Mouse (Mus musculus) gastrocnemius, postnatal 36 days (tissue): Measurements from ENCODE around the gene Crtc1. TPM values are rescaled to one million over a fixed set of nuclear protein-coding genes. Genes with fewer than 3 reads are reported as not detected.

ENCODE experiments used
- DNase-seq, 2 experiments: peaks; one replicate each; pipeline ENCODE4 v3.0.0; 2022
- intact Hi-C: fragments of 180-260 bp; cut with DNase I; formaldehyde crosslinking; loops from one replicate; pipeline ENCODE4 v1.15.1; 2025
- total RNA-seq, 2 experiments: library from RNA; stranded (reverse); gene quantifications; 2 replicates each; pipeline ENCODE4 v1.2.3; 2021

The Crtc1 gene
- total RNA-seq, 2 experiments from 2014 or later: 5.3 to 7.5 TPM

DNA sequence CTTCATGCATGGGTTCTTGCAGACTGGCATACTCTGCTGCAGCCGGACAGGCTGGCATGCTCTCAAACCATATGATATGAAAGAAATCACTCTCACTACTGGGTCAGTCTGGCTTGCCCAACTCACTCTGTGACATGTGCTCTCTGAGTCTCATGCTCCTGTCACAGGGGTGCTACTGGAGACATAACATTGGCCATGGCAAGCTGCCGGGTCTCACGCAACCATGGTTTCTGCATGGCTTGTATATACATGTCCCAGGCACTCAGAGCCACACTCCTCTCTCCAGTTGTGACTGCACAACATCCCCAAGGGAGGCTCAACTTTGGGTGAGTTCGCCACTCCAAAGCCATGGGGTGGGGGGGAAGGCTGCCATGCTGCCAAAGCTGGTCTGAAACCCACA lies 8.2 kb downstream of the Crtc1 start:
- intact Hi-C loops: no loop called here

DNA sequence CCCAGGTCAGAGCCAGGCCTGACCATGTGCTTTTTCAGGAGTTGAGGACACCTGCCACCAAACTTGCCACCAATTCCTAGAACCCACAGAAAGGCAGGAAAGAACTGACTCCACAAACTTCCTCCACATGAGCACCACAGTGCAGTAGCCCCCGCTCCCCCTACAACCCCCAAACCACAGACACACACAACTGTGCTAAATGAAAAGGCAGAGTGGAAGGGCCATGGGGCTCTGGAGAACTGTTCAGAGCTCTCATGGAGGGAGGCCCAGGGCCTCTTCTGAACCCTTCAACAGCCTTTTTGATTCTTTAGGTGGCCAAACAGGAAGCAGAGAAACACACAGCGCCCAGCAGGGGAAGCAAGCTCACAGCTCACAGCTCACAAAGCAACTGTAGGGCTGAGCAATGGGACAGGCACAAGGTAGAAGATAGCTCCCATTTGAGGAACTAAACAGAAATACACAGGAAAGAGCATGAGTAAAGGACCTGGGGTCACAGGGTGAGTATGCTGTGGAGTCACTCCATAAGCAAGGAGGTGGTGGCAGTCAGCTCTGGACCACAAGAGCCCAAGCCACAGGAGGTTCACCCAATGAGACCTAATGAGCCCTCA lies 13.0 kb downstream of the Crtc1 start:
- intact Hi-C loops: no loop called here
- no peak for DNase-seq

More for the DNA sequence above, 8.2 kb downstream of the Crtc1 start:
- no peak for DNase-seq

DNA sequence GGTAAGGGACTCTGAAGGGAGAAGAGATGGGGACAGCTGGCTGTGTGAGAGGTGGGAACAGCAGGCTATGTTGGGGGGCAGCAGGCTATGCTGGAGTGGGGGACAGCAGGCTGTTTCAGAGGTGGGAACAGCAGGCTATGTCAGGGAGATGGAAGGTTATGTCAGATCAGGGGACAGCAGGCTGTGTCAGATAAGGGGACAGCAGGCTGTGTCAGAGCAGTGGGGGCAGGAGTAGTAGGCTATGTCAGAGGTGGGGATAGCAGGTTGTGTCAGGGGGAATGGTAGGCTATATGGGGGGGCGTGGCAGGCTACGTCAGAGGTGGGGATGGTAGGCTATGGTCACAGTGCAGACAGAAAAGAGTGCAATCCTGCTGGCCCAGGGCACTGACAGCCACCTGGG lies 16.7 kb downstream of the Crtc1 start:
- no peak for DNase-seq
- intact Hi-C loops: no loop called here

DNA sequence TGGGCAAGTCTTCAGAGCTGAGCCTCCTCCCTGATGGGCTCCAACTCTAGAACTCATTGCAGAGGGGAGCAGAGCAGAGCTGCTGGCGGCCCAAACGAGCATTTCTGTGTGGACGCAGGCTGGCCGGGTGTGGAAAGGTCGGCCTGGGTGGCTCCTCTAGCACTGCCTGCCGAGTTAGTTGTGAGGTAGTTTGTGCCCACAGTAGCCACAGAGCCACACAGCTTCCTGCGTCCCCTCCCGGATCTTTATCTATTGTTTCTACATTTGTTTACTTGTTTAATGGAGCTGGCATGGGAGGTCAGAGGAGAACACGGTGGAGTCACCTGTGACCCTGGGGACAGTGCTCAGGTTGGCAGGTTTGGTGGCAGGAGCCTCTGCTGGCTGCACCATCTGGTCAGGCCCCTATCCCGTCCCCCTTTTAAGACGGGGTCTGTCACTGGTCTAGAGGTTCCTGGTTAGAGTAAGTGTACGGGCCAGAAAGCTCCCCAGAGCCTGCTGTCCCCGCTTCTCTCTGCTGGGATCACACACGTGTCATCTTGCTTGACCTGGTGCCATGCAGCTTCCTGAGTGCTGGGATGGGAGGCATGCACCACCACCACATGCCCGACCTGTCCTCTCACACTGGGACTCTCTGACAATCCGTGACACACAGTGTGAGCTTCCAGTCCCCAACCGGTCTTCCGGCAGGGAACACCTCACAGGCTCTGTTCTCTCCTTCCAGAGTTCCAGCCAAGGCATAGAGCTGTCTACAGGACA lies 17.9 kb downstream of the Crtc1 start:
- no peak for DNase-seq
- intact Hi-C loops: no loop called here

DNA sequence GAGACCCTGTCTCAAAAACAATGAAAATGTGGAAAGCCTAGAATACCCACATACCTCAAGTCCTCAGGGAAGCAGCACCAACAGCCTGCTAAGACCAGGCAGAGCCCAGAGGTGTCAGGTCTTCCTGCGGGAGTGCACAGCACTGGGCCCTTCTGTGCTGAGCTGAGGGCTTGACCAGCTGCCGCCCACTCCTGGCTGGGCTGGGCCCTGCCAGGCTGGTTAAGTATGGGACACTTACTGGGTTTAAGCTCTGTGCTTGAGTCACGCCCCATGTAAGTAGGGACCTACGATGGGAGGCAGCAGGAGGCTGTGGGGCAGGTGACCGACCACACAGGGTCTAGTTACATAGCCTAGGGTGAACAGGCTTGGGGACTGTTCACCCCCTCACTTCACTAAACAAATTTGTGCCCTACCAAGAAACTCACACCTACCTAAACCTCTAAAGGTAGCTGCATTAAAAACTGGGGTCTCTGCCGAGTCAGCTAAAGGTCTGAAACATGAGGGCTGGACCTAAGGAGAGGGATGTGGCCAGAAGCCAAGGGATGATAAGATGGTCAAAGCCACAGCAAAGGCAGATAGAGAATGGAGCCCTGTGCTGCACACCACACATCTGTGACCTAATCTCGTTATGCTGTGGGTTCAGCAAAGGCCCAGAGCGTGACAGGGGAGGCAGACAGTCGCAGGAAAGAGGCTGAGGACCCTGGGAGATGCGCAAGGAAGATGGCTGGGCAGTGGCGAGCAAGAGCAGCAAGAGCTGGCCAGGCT lies 19.3 kb downstream of the Crtc1 start:
- no peak for DNase-seq
- intact Hi-C loops: no loop called here

DNA sequence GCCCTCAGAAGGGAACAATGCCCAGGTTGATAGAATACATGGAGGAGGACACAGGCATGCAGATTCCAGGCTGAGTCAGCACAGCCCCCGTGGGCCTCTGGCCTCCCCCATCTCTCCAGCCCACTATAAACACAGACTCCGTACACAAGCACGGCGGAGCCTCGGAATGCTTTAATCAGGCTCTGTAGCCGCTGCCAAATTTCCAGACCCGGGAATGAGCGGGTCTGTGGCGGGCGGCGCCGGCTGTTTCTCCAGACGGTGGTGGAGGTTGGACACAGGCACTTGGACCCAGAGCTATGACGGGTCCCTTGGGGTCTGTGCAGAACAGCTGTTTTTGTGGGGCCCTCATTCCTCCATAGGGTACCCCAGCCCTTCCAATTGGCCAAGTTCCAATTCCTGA lies 20.4 kb downstream of the Crtc1 start:
- intact Hi-C loops: no loop called here
- no peak for DNase-seq

DNA sequence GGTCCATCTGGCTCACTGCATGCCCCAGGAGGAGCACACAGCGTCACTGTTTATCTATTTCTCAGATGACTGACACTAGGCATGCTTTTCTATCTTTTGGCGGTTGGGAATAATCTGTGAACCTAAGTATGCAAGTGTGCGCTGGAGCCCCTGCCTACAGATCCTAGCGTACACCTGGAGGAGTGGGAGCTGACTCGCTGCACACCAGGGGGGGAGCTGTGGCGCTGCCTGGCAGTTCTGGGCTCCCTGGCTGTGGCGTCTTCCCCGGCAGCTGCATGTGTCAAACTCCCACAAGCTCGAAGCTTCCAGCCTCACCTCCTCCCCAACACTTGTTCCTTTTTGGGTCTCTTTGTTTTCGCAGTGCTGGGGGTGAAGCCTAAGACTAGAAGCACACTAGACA lies 21.5 kb downstream of the Crtc1 start:
- intact Hi-C loops: loop anchor here (2.0 kb wide), 1 partner anchor 87 kb away; no protein-coding TSS in a partner anchor
- no peak for DNase-seq

DNA sequence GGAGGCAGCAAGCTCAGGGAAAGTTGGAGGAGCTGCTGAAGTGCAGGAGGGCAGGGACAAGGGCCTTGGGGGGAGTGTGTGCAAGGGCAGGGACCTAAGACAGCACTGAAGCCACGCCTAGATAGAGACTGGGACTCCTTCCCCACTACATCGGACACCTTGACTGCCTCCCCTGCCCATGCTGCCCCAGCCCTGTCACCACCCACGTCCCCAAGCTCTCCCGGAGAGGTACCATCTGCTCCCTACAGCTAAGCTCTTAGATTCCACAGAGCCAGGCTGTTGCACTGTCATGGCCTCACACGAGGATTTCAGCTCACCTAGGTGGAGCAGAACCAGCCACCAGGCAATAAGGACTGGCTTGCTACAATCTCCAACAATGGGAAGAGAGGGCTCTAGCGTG lies 22.4 kb downstream of the Crtc1 start:
- intact Hi-C loops: loop anchor here (2.0 kb wide), 1 partner anchor 88 kb away; no protein-coding TSS in a partner anchor
- DNase-seq: no peak

DNA sequence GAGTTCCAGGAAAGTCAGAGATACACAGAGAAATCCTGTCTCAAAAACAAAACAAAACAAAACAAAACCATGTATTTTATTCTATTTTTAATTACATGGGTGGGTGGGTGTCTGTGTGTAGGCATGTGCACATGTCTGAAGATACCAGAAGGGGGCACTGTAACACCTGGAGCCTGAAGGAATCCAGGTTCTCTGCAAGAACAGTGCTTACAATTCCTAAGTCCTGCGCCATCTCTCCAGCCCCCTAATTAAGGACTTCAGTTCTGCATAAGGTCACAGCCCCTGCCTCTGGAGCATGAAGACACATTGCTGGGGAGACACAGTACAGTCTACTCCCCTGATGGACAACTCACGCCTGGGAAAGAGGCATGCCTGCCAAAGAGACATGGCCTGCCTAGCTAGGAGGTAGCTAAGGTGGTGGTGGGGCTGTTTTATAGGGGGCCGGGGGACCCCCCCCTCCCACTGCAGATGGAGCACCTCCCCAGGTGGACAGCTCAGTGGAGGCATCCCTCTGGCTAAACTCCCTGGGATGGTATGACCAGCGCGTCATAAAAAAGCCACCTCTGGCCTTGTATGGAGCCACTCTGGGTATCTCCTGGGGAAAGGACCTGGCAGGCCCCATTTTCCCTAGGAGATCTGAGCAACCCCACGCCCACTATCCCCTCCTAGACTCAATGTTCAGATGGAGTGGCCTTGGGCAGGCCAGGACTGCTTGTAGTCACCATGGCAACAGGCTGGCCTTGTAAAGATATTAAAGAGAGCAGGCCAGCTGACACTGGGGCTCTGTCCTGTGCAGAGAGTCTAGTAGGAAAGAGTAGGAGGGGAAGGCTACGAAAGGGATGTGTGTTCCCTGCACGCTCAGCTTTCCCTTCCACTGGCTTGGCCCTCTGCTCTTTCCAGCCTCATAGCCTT lies 23.6 kb downstream of the Crtc1 start:
- intact Hi-C loops: loop anchor here (2.0 kb wide), 1 partner anchor 89 kb away; no protein-coding TSS in a partner anchor
- no peak for DNase-seq

DNA sequence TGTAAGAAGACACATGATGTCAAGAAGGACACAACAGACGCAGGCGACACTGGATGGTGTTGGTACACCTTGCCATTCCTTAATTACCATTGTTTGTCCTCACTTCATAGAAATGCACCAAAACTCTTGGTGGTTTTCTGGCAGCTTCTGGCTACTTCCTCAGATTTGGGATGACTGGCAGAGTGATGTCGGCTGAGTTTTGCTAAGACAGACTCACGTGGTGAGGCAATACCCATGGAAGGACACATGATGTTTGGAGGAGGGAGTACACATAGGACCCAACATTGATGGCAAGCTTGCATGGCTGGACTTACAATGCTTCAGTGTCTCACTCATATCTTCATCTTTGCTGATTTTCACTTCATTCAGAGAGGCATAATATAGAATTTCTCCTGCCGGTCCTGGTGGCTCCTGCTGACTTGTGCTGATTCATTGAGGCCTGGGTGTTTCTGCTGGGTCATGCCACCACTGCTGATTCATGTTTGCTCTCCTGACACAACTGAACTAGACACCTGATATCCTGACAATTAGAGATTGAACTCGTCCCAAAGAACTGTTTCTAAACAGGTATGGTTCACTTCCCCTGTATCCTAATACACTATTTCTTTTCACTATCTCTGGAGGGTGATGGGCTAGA lies 25.0 kb downstream of the Crtc1 start:
- intact Hi-C loops: no loop called here
- DNase-seq: no peak

DNA sequence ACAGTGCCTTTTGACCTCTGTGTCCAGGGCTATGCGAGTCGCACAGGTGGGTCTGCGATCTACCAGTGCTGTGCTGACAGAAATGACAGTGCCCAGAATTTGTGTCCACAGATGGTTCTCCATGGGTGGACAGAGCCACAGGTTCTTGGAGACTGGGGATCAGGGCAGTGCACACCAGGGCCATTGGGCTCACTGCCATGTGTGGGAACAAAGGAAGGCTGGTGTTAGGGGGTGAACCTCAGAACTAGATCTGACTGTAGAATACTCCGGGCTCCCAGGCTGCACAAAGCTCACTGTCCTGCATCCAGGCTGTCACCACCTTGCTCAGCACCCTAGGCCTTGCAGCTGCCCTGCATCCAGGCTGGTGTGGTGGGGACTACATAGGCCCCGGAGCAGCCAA lies 29.1 kb downstream of the Crtc1 start:
- intact Hi-C loops: no loop called here
- DNase-seq: no peak

DNA sequence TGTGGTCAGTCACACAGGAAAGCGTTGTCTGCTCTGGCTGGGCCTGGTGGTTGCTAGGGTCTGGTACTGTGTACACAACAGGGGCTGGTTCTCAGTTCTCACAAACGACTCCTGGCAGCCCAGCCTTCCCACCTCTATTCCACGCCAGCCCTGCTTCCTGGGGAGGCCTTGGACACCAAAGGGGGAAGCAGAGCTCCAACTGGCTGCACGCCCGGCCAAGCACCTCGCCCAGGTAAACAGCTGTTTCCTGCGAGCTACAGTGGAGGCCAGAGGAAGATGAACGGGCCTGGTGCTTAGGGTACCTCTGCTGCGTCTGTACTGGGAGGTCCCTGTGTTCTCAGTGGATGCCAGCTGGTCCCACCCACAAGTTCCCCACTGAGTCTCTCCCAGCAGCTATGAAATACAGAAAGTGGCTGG lies 29.9 kb downstream of the Crtc1 start:
- intact Hi-C loops: no loop called here

DNA sequence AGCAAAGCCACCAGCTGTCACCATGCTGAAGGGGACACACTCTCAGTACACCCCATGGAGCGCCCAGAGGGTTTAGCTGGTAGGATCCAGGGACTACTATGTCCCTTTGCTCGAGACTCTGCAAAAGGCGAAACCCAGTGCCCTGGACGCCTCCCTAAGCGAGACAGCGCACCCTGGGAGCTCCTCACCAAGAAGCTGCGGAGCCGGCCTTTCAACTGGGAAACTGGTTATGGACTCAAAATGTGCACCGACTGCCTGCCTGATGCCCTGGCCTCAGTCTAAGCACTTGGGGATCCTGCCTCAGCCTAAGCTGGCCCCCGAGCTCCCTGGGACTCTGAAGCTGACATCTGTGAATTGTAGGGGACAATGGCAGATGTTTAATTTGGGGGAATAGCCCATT lies 30.4 kb downstream of the Crtc1 start:
- DNase-seq: no peak
- intact Hi-C loops: no loop called here

More for the DNA sequence above, 29.9 kb downstream of the Crtc1 start:
- DNase-seq: no peak

DNA sequence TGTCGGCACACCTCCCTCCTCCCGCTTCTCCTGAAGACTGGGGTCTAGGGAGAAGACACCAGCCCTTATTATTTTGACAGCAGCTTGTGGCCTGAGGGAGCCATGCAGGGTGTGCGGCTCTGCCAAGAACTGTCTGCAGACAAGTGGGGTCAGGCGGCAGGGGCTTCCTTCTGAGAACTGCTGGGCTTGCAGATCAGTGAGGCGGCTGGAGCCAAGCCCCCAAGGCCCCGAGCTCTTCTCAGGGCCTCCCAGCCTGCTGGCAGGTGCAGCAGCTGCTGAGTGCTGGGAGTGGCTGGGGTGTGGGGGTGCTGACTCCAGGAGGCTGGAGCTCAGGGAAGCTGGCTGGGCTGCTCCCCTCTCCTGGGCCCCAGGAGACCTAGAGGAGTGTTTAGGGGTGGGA lies 31.1 kb downstream of the Crtc1 start:
- intact Hi-C loops: no loop called here
- DNase-seq: no peak

DNA sequence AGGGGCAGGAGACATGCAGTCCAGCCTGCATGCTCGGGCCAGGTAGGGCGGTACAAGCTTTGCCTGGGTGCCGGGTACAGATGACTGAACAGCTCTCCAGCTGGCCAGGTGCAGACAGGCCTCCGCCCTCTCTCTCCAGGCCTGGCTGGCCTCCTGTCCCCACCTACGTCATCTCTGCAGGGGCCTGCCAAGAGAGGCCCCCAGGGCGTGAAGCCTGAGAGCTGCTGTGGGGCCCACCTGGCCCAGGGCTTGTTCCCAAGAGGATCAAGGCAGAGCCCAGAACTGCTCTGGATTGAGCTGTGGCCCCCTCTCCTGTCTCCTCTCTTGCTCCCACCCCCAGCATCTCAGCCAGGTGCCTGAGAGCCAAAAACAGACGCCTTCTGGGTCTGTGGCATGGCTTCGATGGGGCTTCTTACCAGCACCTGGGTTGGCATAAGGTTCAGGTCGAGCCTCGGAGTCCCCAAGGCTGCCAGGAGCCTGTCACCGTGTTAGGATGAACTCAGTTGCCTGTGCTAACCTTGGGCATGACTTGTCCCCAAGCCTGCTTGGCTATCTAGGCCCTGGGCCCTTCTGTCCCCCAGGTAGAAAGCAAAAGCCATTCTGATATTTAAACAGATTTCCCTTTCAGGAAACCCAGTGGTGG lies 32.8 kb downstream of the Crtc1 start:
- DNase-seq: no peak
- intact Hi-C loops: no loop called here

DNA sequence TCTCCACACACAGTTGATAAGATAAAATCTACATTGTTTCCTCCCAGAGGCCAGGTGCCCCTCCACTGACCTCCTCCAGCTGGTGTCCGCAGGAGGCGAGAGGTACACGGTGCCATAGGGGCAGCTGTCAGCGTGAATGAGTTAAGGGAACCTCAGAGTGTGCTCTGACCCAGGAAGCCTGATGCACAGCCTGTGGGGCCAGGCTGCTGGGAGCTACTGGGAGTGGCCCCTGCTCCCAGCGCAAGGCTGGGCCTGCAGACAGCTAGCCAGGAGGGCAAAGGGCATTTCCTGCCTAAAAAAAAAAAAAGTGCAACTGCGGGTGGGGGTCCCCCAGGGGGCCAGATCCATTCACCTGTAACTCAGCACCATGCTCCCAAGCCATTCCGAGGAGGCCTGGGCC lies 34.2 kb downstream of the Crtc1 start:
- intact Hi-C loops: no loop called here
- no peak for DNase-seq

DNA sequence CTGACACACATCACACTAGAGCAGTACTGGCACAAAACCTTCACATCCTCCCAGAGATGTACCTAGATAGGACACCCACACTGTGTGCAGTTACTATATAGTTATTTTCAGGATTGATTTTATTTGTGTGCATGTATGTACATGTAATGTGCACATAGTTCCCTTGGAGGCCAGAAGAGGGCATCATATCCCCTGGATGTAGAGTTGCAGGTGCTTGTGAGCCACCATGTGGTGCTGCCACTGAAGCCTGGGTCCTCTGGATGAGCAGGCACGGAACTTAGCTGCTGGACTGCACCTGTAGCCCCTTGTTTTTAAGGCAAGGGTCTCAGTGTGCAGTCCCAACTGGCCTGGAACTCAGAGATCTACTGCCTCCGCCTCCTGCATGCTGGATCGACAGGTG lies 35.2 kb downstream of the Crtc1 start:
- intact Hi-C loops: no loop called here
- DNase-seq: no peak

DNA sequence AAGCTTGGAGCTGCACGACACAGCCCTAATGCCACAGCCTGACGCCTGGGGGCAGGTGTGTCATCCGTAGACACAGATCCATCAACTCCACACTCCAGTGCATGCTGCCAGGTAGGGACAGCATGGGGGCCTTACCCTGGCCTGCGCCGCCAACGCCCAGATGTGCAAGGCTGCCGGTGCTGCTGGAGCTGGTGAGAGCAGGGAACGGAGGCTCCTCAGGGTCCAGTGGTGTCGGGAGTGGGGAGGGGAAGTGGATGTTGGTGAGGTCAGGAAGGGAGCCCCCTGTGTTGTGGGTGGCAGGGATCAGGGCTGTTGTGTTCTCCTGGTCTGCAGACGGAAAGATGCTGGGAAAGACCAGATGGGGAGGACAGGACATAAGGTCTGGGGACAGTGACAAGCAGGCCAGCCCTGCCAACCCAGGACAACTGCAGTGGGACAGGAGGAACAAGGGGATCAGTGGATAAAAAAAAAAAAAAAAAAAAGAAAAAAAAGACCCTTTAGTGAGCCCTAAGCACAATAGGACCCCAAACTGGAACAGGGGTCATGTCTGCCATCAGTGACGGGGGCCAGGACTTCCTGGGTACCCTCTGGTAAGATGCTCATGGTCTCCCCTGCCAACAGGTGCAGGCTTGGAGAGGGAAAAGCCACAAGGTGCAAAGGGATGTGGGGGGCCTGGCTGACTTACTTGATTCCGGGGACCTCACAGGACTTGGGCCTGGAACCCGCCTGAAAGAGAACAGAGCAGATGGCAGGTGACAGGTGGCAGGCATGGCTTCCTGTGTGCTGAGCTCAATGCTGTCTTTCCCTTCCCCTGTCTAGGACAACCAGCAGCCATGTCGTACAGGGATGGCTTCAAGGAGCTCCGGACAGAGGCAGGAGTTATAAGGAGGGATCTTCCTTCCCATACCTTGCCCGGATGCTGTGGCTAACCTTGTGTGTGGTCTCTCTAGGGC lies 41.5 kb downstream of the Crtc1 start:
- intact Hi-C loops: loop anchor here (5.0 kb wide), 1 partner anchor 39 kb away; the partner anchor contains the start of gene Crtc1
- DNase-seq: no peak
